Mouse (Mus musculus) CD4-positive, CD25-positive, alpha-beta regulatory T cell (primary cell): Measurements from ENCODE around the gene Nmnat3. TPM values are rescaled to one million over a fixed set of nuclear protein-coding genes. Genes with fewer than 3 reads are reported as not detected.

Experiments
- polyA plus RNA-seq: library from polyadenylated mRNA; unstranded; fragments of 100-300 nt; shearing (Covaris generic); gene quantifications from one replicate; pipeline ENCODE4 v1.2.1, GENCODE M21; 2017

Nmnat3 gene
- 16.9 TPM for polyA plus RNA-seq

DNA sequence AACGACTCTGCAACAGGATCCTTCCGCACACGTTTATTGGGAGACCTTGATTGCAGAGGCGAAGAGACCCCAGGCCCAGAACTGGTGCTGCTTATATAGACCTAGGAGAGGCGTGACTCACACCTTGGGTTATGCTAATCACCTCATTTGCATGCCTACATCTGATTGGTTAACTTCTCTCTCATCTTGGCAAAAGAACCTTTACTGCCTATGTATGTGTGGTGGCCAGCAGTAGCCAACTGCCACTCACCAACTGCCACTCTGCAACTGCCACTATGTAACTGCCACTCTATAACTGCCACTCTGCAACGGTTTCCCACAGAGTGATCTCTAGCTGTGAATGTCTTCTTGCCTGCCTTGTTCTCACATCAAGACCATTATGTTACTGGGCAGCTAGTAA lies at the start of gene Nmnat3:
Gene Nmnat3 (plus strand): TSS at position 301 of the 400 bp plus-strand sequence.

DNA sequence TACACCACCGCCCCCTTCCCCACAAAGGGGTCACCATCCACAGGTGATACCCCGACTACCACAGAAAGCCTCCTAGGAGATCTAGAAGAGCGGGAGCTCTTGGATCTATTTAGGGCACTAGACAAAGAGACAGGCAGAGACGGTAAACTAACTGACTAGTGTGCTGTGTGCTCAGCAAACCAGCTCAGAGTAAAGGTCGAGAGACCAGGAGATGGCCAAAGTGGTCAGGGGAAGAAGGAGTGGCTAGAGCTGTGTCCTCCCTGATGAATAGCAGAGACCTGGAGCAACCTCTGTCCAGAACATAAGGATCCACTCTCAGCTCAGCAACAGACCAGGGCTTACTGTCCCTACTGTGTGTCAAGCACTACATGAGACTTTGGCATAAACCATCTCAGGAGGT lies 135.4 kb downstream of the Nmnat3 start, which contains the start of gene Rbp1:
Gene Rbp1 (plus strand): TSS at position 306 of the 400 bp plus-strand sequence.

Other genes with a start within 250 kb of the Nmnat3 start
- not detected for gene Rbp1, start 135.5 kb downstream of the Nmnat3 start, polyA plus RNA-seq
- gene Rbp2, start 198.7 kb downstream of the Nmnat3 start, polyA plus RNA-seq: not detected